Mouse (Mus musculus) heart, adult 2 months (tissue): ENCODE results near the gene A630023A22Rik. TPM values are rescaled to one million over a fixed set of nuclear protein-coding genes. Genes with fewer than 3 reads are reported as not detected.

ENCODE experiments used
- DNase-seq, 2 experiments: peaks; one replicate each; pipeline ENCODE4 v3.0.0; 2021
- H3K27ac ChIP-seq: fragments of 200-600 bp; 2 replicates; pipeline ENCODE4 v1.8.1; 2022
- H3K27me3 ChIP-seq: fragments of 200-500 bp; 2 replicates; pipeline ENCODE4 v1.6.1; 2012; ENCODE audit warnings: mild to moderate bottlenecking, low read length, inconsistent platforms, mixed read lengths; ENCODE audit not compliant: control insufficient read depth, insufficient read depth
- H3K36me3 ChIP-seq: fragments of 200-500 bp; 2 replicates; pipeline ENCODE4 v1.6.1; 2012; ENCODE audit warnings: low read length, inconsistent platforms; ENCODE audit not compliant: control insufficient read depth, insufficient read depth
- H3K4me1 ChIP-seq: fragments of 200-500 bp; 2 replicates; pipeline ENCODE4 v1.6.1; 2011; ENCODE audit warnings: low read length; ENCODE audit not compliant: control insufficient read depth, insufficient read depth
- H3K4me3 ChIP-seq: fragments of 200-600 bp; 2 replicates; pipeline ENCODE4 v1.8.1; 2022
- H3K79me2 ChIP-seq: fragments of 200-500 bp; replicated peaks from 2 replicates; pipeline ENCODE4 v1.6.1; 2012; ENCODE audit warnings: mild to moderate bottlenecking, inconsistent platforms, low read length, moderate library complexity, mixed read lengths; ENCODE audit not compliant: control insufficient read depth, insufficient read depth
- H3K9ac ChIP-seq: fragments of 200-500 bp; 2 replicates; pipeline ENCODE4 v1.6.1; 2012; ENCODE audit warnings: low read depth, mild to moderate bottlenecking, control low read depth, inconsistent platforms, low read length, mixed read lengths
- CTCF ChIP-seq: fragments of 200-600 bp; IDR thresholded peaks from 2 replicates; pipeline ENCODE4 v1.8.1; 2022; ENCODE audit warnings: antibody characterized with exemption, mild to moderate bottlenecking, moderate library complexity
- EP300 ChIP-seq: fragments of 200-500 bp; IDR thresholded peaks from 2 replicates; pipeline ENCODE4 v1.6.1; 2011; ENCODE audit warnings: low read depth, low read length, control low read depth; ENCODE audit not compliant: insufficient read depth
- POLR2A ChIP-seq: fragments of 200-500 bp; IDR thresholded peaks from 2 replicates; pipeline ENCODE4 v1.6.1; 2011; ENCODE audit warnings: mild to moderate bottlenecking, low read depth, low read length, control low read depth; ENCODE audit not compliant: insufficient read depth
- WGBS: fragments of 180-500 bp; shearing (Covaris S2); methylation state at CpG from one replicate; pipeline ENCODE4 v1.1.7; 2018; 5-methylcytosine and 5-hydroxymethylcytosine counted together
- intact Hi-C: fragments of 180-260 bp; cut with DNase I; formaldehyde crosslinking; loops from one replicate; pipeline ENCODE4 v1.15.1; 2025
- polyA plus RNA-seq: library from polyadenylated mRNA; depleted of rRNA; stranded (reverse); fragments of >200 nt; gene quantifications from 2 replicates; pipeline ENCODE4 v1.2.3, GENCODE M21; 2012
- total RNA-seq, 2 experiments: library from RNA; stranded (reverse); gene quantifications; 2 replicates each; pipeline ENCODE4 v1.2.3; 2021

A630023A22Rik gene
- total and polyA plus RNA-seq, 3 experiments: not detected

DNA sequence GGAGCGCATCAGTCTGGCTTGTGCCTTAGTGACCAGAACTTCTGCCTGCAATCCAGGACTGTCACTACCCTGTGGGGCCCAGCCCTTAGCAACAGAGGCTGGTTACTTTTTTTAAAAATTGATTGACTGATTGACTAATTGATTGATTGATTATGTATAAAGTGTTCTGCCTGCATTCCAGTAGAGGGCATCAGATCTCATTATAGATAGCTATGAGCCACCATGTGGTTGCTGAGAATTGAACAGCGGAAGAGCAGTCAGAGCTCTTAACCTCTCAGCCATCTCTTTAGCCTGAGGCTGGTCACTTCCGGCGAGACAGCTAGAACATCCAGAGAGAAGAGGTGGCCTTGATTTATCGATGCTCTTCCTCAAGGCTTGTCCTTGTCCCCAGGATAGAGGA lies 25.3 kb downstream of the A630023A22Rik start:
- DNase-seq: no peak
- no peak overlapping the region for H3K9ac ChIP-seq
- intact Hi-C loops: no loop called here
- no peak for TF ChIP-seq POLR2A
- TF ChIP-seq CTCF: no peak
- TF ChIP-seq EP300: no peak
- H3K27ac ChIP-seq: no peak overlapping the region
- H3K27me3 ChIP-seq: no peaks in the 10 kb centered on the region
- no peaks in the 10 kb centered on the region for H3K79me2 ChIP-seq
- 77% methylated on average over 5 of the region's 5 CpGs for WGBS
- H3K4me3 ChIP-seq: no peak overlapping the region
- H3K36me3 ChIP-seq: no peaks in the 10 kb centered on the region
- H3K4me1 ChIP-seq: no peaks in the 10 kb centered on the region; the same call in 1 of the 2 replicates

DNA sequence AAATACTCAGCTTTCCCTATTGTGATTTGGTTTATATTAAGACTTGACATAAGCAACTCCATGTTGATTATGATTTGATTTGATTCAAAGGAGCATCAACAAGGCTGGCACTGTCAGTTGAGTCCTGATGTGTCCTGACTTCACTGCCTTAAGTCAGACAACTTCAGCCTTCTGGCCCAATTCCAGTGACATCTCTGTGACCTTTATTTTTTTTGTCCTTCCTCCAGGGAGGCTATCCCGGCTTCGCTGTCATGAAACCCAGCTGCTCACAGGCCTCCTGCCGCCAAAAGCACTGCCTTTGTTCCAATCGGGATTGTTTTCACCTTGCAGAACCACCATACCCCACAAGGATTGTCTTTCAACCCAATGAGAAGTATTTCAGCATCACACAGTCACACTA lies 27.2 kb downstream of the A630023A22Rik start:
- no peak overlapping the region for H3K9ac ChIP-seq

DNA sequence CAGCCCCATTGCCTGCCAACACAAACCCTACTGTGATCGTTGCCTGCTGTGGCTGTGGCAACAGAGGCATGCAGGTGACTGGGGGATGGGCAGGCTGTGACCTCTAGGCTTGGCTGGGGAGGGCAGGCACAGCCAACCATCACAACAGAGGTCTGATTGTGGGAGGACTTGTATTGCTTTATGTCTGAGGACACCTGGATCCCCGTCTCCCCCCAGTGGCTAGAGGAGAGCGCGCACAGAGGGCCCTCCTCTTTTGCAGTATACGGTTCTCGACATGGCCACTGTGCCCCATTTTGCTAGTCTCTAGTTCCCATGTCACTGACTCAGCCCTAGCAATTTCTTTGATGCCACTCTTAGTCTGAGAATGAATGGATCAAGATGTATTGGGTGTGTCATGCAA lies 30.9 kb downstream of the A630023A22Rik start:
- no peaks in the 10 kb centered on the region; the same call in 1 of the 2 replicates for H3K4me1 ChIP-seq
- DNase-seq: no peak
- H3K79me2 ChIP-seq: no peaks in the 10 kb centered on the region
- intact Hi-C loops: no loop called here
- no peak overlapping the region for H3K9ac ChIP-seq
- WGBS: 80% methylated on average over 6 of the region's 6 CpGs
- TF ChIP-seq EP300 (no peak), CTCF (no peak), POLR2A (no peak)
- H3K27ac ChIP-seq: no peak overlapping the region
- H3K27me3 ChIP-seq: no peaks in the 10 kb centered on the region
- H3K36me3 ChIP-seq: no peaks in the 10 kb centered on the region
- H3K4me3 ChIP-seq: no peak overlapping the region

More for the DNA sequence above, 27.2 kb downstream of the A630023A22Rik start:
- Histone ChIP-seq H3K36me3 (no peaks in the 10 kb centered on the region), H3K27me3 (no peaks in the 10 kb centered on the region), H3K79me2 (no peaks in the 10 kb centered on the region), H3K4me1 (no peaks in the 10 kb centered on the region; the same call in 1 of the 2 replicates), H3K4me3 (no peak overlapping the region), H3K27ac (no peak overlapping the region; the same call in 1 of the 2 replicates)
- TF ChIP-seq POLR2A: no peak
- no peak for TF ChIP-seq CTCF
- no peak for TF ChIP-seq EP300
- intact Hi-C loops: no loop called here
- 24% methylated on average over 4 of the region's 4 CpGs for WGBS
- DNase-seq: no peak

DNA sequence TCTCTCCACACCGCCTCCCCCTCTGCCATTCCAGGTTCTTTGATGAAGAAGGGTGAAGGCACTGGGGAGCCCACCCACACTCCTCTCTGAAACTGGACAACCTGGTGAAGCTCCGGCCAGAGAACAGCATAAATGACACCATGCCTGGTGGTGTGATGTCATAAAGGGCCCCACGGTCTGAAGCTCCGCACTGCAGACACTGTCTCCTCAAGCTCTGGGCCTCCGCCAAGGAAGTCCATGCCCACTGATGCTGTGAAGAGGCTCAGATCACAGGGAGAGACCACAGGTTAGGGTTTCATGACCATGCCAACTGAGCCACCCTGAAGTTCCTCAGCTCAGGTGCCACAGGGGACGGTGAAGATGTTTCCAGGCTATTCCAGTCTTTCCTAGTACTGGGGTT lies 50.0 kb downstream of the A630023A22Rik start, which contains the start of gene Antxrl:
TSS of gene Antxrl (plus strand) at position 192 of the 400 bp plus-strand sequence.
- Histone ChIP-seq H3K4me3 (no peak within 1 kb of the TSS), H3K4me1 (no peaks in the 10 kb centered on the region), H3K79me2 (no peaks in the 10 kb centered on the region), H3K27ac (no peak within 1 kb of the TSS), H3K27me3 (no peaks in the 10 kb centered on the region), H3K9ac (no peak within 1 kb of the TSS), H3K36me3 (no peaks in the 10 kb centered on the region)
- 85% methylated on average over 6 of the region's 6 CpGs for WGBS
- DNase-seq: no peak
- TF ChIP-seq POLR2A (no peak), EP300 (no peak), CTCF (no peak)
- intact Hi-C loops: no loop called here

DNA sequence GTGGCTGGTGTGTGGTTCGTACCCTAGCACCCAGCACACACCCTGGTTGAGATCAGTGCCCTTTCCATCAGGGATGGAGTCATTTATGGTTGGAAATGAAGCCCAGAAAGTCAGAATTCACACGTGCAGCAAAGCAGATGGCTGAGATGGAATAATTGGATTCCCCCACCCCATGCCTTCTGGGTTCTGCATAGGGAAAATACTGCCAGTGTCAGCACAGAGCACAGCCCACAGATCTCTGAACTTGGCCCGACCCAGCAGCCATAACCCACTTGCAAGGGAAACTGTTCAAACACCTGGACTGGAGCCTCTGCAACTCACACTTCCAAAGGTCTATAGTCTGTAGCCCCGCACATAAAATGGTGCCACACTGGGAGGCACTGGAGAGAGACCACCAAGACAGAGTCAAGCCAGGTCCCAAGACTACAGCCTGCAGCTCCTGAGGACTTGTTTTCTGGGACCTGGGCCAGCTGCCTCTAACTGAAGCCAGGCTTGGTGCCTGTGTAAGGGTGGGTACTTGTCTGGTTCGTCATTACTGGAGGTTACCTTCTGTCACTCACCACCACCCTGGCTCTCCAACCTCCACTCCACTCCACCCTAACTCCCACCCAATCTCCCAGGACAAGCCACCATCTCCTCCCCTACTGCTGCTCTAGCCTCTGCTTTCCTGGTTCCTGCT lies 52.3 kb downstream of the A630023A22Rik start:
- Histone ChIP-seq H3K9ac (no peak overlapping the region), H3K27ac (no peak overlapping the region), H3K4me3 (no peak overlapping the region), H3K4me1 (no peaks in the 10 kb centered on the region), H3K79me2 (no peaks in the 10 kb centered on the region), H3K27me3 (no peaks in the 10 kb centered on the region), H3K36me3 (no peaks in the 10 kb centered on the region)
- 57% methylated on average over 5 of the region's 5 CpGs for WGBS
- intact Hi-C loops: no loop called here
- DNase-seq: no peak
- no peak for TF ChIP-seq CTCF
- TF ChIP-seq POLR2A: no peak
- no peak for TF ChIP-seq EP300

DNA sequence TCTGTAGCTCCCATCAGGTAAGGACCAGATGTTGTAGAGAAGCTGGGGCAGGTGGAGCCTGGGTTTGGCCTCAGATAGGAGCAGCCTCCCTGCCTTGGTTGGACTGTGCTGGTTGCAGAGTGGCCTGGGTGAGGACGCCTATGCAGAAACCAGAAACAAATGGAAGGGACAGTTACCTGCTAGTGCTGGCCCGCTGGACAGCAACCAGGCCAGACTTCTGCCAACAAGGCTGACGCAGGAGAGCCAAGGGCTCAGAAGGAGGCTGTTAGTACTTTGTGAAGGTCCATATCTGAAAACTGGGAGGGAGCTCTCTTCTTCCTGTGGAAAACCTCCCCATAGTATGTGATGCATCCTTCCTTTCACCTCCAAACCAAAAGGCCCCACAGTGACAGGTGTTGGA lies 59.2 kb downstream of the A630023A22Rik start:
- H3K27ac ChIP-seq: no peak overlapping the region
- no peak overlapping the region for H3K4me3 ChIP-seq
- no peak for DNase-seq
- intact Hi-C loops: no loop called here
- whole genome bisulfite sequencing: 42% methylated on average over 3 of the region's 3 CpGs
- H3K36me3 ChIP-seq: no peaks in the 10 kb centered on the region
- no peaks in the 10 kb centered on the region for H3K79me2 ChIP-seq
- no peak overlapping the region for H3K9ac ChIP-seq
- H3K4me1 ChIP-seq: no peaks in the 10 kb centered on the region
- TF ChIP-seq POLR2A (no peak), EP300 (no peak), CTCF (no peak)
- no peaks in the 10 kb centered on the region for H3K27me3 ChIP-seq
